Comparison of ENCODE assay signal across 15 mouse cellular contexts in the genomic region with DNA sequence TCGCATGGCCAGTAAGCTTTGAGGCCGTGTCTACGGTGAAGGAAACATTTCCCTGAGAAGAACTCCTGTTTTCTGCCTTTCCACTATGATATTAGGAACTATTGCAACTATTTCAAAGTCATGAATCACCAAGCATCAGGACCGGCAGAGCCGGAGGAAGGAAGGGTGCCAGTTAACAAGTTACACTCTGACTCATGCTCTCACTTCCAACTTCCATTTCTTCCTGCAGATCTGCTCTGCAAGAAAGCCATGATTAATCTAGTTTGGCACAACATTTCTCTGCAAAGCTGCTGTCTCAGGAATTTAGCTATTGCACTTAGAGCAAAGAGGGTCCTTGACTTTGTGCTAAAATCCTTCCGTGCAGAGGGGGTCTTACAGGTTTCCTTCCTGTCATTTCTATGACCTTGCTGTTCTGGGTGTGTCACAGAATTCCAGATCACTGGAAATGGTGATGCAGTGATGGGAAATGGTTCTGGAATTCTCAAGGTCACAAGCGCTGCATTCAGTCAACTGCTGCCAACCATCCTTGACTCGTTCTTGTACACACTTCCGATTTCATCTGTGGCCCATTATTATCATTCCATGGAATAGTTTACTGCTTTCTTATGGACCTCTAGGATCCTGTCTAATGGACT. TPM values are rescaled to one million over a fixed set of nuclear protein-coding genes. Genes with fewer than 3 reads are reported as not detected.
DNase-seq lines count a peak whose midpoint lies in the region; TF ChIP-seq lines count a peak whose summit lies in the region.
"Had no signal": no experiment of that assay in that cellular context is flagged by ENCODE, and none has a peak within 500 bp of the region (broad histone marks: within the 10 kb centered on the region; RNA-seq: fewer than 3 reads in every experiment).

No protein-coding gene starts in this region.

- intact Hi-C loops in left cerebral cortex, postnatal 10 days (cut with DNase I), result no loop called here

- no peak for TF ChIP-seq POLR2A in liver, adult 2 months (IDR thresholded peaks at IDR 0.05; ENCODE audit: extremely low read depth, insufficient read depth, low read length)

- H3K36me3 ChIP-seq in liver, adult 2 months (ENCODE audit: control insufficient read depth, insufficient read depth, low read length), result no peaks in the 10 kb centered on the region
- H3K36me3 ChIP-seq: embryonic facial prominence, embryonic 12.5 days; neural tube, embryonic 15.5 days had no signal

- TF ChIP-seq CTCF in liver, adult 2 months (IDR thresholded peaks at IDR 0.05; ENCODE audit: low read depth, low read length), result no peak

- peak; percentile 39 for DNase-seq in liver, adult 2 months (ENCODE audit: extremely low read depth, low read depth, low spot score)
- no peak for DNase-seq in liver
- peak; percentile 54 for DNase-seq in R1 (ENCODE audit: low read depth, low spot score)
- DNase-seq in fibroblast of lung, adult 2 months (ENCODE audit: low read depth), result peak; percentile 63
- DNase-seq in skeletal muscle tissue, adult 2 months (ENCODE audit: low read depth, low spot score), result peak; percentile 53
- DNase-seq in left cerebral cortex, postnatal 10 days (ENCODE audit: extremely low spot score in 1 of 2, low spot score in 2 of 2), result no peak
- no peak for DNase-seq in urinary bladder, adult 2 months (ENCODE audit: low spot score)
- DNase-seq: cerebellum, adult 2 months; kidney, adult 18-20 months; thymus, postnatal 36 days had no signal

- no peak overlapping the region for H3K4me3 ChIP-seq in liver, adult 2 months (ENCODE audit: insufficient read depth, low read depth, low read length)
- H3K4me3 ChIP-seq: embryonic facial prominence, embryonic 12.5 days; neural tube, embryonic 15.5 days had no signal

- H3K79me2 ChIP-seq in liver, adult 2 months (ENCODE audit: control insufficient read depth, insufficient read depth, low read length), result no peaks in the 10 kb centered on the region

- no peak overlapping the region for H3K9ac ChIP-seq in liver, adult 2 months (ENCODE audit: low read depth, low read length)
- H3K9ac ChIP-seq: embryonic facial prominence, embryonic 12.5 days; neural tube, embryonic 15.5 days had no signal

- WGBS in liver, adult 2 months, result 79% methylated on average over 9 of the region's 9 CpGs

- no peaks in the 10 kb centered on the region for H3K27me3 ChIP-seq in liver, adult 2 months (ENCODE audit: control insufficient read depth, insufficient read depth, low read length)
- H3K27me3 ChIP-seq: embryonic facial prominence, embryonic 12.5 days; neural tube, embryonic 15.5 days had no signal

- H3K27ac ChIP-seq in liver, adult 2 months (replicated peaks; ENCODE audit: insufficient read depth, low read depth, low read length), result peak overlapping the region; percentile 13; the same call in 1 of the 2 replicates
- H3K27ac ChIP-seq: embryonic facial prominence, embryonic 12.5 days; neural tube, embryonic 15.5 days had no signal

- H3K4me1 ChIP-seq in liver, adult 2 months (ENCODE audit: control insufficient read depth, insufficient read depth, low read length), result peaks cover 7% of the 10 kb centered on the region
- H3K4me1 ChIP-seq: embryonic facial prominence, embryonic 12.5 days; neural tube, embryonic 15.5 days had no signal

RNA-seq across cellular contexts. Expression of gene BC005537, which starts 8.9 kb away (rescaled TPM):
- total RNA-seq in liver, adult 2 months (2014; rRNA removed), result 63.3 and 80.9 TPM in 2 replicates
- polyA plus RNA-seq in liver, adult 2 months (2012; rRNA removed), result 20.3 and 23.5 TPM in 2 replicates
- total RNA-seq in left cerebral cortex, postnatal 10 days (2021), result 100 to 1,000 TPM; 224 TPM
- 92.9 and 97.0 TPM in 2 replicates for polyA plus RNA-seq in urinary bladder, adult 2 months (2012; rRNA removed)

RNA-seq across cellular contexts. Expression of gene Gmnn, which starts 30.8 kb away (rescaled TPM):
- total RNA-seq in liver, adult 2 months (2014; rRNA removed), result 8.1 and 13.6 TPM in 2 replicates
- polyA plus RNA-seq in liver, adult 2 months (2012; rRNA removed), result 1.4 and 2.9 TPM in 2 replicates
- 1 to 10 TPM; 3.8 to 4.0 TPM for total RNA-seq in left cerebral cortex, postnatal 10 days (2021)
- 7.9 and 9.8 TPM in 2 replicates for polyA plus RNA-seq in urinary bladder, adult 2 months (2012; rRNA removed)

RNA-seq across cellular contexts. Expression of gene Acot13, which starts 38.8 kb away (rescaled TPM):
- total RNA-seq in liver, adult 2 months (2014; rRNA removed), result 95.8 and 97.7 TPM in 2 replicates
- polyA plus RNA-seq in liver, adult 2 months (2012; rRNA removed), result 96.4 and 108 TPM in 2 replicates
- 10 to 100 TPM; 42.0 to 49.5 TPM for total RNA-seq in left cerebral cortex, postnatal 10 days (2021)
- polyA plus RNA-seq in urinary bladder, adult 2 months (2012; rRNA removed), result 94.5 and 97.4 TPM in 2 replicates

RNA-seq across cellular contexts. Expression of gene Tdp2, which starts 39.0 kb away (rescaled TPM):
- 28.9 and 29.4 TPM in 2 replicates for total RNA-seq in liver, adult 2 months (2014; rRNA removed)
- polyA plus RNA-seq in liver, adult 2 months (2012; rRNA removed), result 18.5 and 18.6 TPM in 2 replicates
- total RNA-seq in left cerebral cortex, postnatal 10 days (2021), result 10 to 100 TPM; 21.5 to 22.4 TPM
- polyA plus RNA-seq in urinary bladder, adult 2 months (2012; rRNA removed), result 22.0 and 28.7 TPM in 2 replicates

RNA-seq across cellular contexts. Expression of gene Armh2, which starts 51.5 kb away (rescaled TPM):
- total RNA-seq in liver, adult 2 months (2014; rRNA removed), result not detected in 2 replicates
- not detected in 2 replicates for polyA plus RNA-seq in liver, adult 2 months (2012; rRNA removed)
- total RNA-seq in left cerebral cortex, postnatal 10 days (2021), result not detected
- not detected in 2 replicates for polyA plus RNA-seq in urinary bladder, adult 2 months (2012; rRNA removed)
- total RNA-seq: heart, postnatal 10 days; left cerebral cortex, postnatal 25 days had no signal
- polyA plus RNA-seq: cerebellum, adult 2 months; embryonic facial prominence, embryonic 12.5 days; neural tube, embryonic 15.5 days; small intestine, adult 2 months had no signal

Comparison
In these comparisons a context has a peak if more than half of its experiments do, and no peak if none do; other contexts are left out.
1. DNase-seq: peak in liver, adult 2 months (single experiment), R1 (single experiment), fibroblast of lung, adult 2 months (single experiment) and skeletal muscle tissue, adult 2 months (single experiment); none in liver (single experiment), left cerebral cortex, postnatal 10 days (0 of 2) and urinary bladder, adult 2 months (single experiment).